Mouse (Mus musculus): ENCODE measurements around the gene Ugt1a1.

Gene Ugt1a1

GRCm38 (mm10) chr1:88234646-88235045 is 22.9 kb downstream of the Ugt1a1 start:
- no peak for DNase-seq (ENCODE audit: low spot score)

GRCm38 (mm10) chr1:88235046-88235893 is 23.5 kb downstream of the Ugt1a1 start:
- DNase-seq (ENCODE audit: low spot score) = no peak

GRCm38 (mm10) chr1:88235894-88236415 is 24.2 kb downstream of the Ugt1a1 start:
- DNase-seq (ENCODE audit: low spot score) = no peak

GRCm38 (mm10) chr1:88237311-88237710 is 25.6 kb downstream of the Ugt1a1 start:
- peak; percentile 97 for DNase-seq (ENCODE audit: low spot score)

GRCm38 (mm10) chr1:88238771-88239170 is 27.0 kb downstream of the Ugt1a1 start:
- DNase-seq (ENCODE audit: low spot score) = no peak

GRCm38 (mm10) chr1:88240072-88240471 is 28.3 kb downstream of the Ugt1a1 start:
- DNase-seq (ENCODE audit: low spot score) = no peak

GRCm38 (mm10) chr1:88240579-88240978 is 28.8 kb downstream of the Ugt1a1 start:
- DNase-seq (ENCODE audit: low spot score) = no peak

GRCm38 (mm10) chr1:88243861-88244260 is 32.1 kb downstream of the Ugt1a1 start:
- DNase-seq (ENCODE audit: low spot score) = no peak

- no peak for DNase-seq (ENCODE audit: low spot score)
Observed at GRCm38 (mm10) chr1:88245881-88246280, 34.1 kb downstream of the Ugt1a1 start.

GRCm38 (mm10) chr1:88246386-88246785 is 34.6 kb downstream of the Ugt1a1 start:
- DNase-seq (ENCODE audit: low spot score) = peak; percentile 78

GRCm38 (mm10) chr1:88247660-88248059 is 35.9 kb downstream of the Ugt1a1 start:
- no peak for DNase-seq (ENCODE audit: low spot score)

- DNase-seq (ENCODE audit: low spot score) = no peak
Observed at GRCm38 (mm10) chr1:88248658-88249057, 36.9 kb downstream of the Ugt1a1 start.

- DNase-seq (ENCODE audit: low spot score) = no peak
Observed at GRCm38 (mm10) chr1:88249596-88249995, 37.8 kb downstream of the Ugt1a1 start.

- no peak for DNase-seq (ENCODE audit: low spot score)
Observed at GRCm38 (mm10) chr1:88250023-88250422, 38.3 kb downstream of the Ugt1a1 start.

GRCm38 (mm10) chr1:88253106-88253505 is 41.3 kb downstream of the Ugt1a1 start:
- no peak for DNase-seq (ENCODE audit: low spot score)

GRCm38 (mm10) chr1:88253540-88253939 is 41.8 kb downstream of the Ugt1a1 start:
- DNase-seq (ENCODE audit: low spot score) = peak; percentile 94

- DNase-seq (ENCODE audit: low spot score) = no peak
Observed at GRCm38 (mm10) chr1:88254793-88255465, 43.2 kb downstream of the Ugt1a1 start.

GRCm38 (mm10) chr1:88255466-88255857 is 43.7 kb downstream of the Ugt1a1 start:
- DNase-seq (ENCODE audit: low spot score) = no peak

- DNase-seq (ENCODE audit: low spot score) = no peak
Observed at GRCm38 (mm10) chr1:88255989-88256754, 44.4 kb downstream of the Ugt1a1 start.

GRCm38 (mm10) chr1:88256886-88257663 is 45.3 kb downstream of the Ugt1a1 start:
- no peak for DNase-seq (ENCODE audit: low spot score)

- DNase-seq (ENCODE audit: low spot score) = no peak
Observed at GRCm38 (mm10) chr1:88257681-88258080, 45.9 kb downstream of the Ugt1a1 start.

GRCm38 (mm10) chr1:88258361-88258760 is 46.6 kb downstream of the Ugt1a1 start:
- DNase-seq (ENCODE audit: low spot score) = no peak

Data from yolk sac, embryonic 10.5 days (tissue).